Mouse (Mus musculus): ENCODE data around the gene Epb42.

DNA sequence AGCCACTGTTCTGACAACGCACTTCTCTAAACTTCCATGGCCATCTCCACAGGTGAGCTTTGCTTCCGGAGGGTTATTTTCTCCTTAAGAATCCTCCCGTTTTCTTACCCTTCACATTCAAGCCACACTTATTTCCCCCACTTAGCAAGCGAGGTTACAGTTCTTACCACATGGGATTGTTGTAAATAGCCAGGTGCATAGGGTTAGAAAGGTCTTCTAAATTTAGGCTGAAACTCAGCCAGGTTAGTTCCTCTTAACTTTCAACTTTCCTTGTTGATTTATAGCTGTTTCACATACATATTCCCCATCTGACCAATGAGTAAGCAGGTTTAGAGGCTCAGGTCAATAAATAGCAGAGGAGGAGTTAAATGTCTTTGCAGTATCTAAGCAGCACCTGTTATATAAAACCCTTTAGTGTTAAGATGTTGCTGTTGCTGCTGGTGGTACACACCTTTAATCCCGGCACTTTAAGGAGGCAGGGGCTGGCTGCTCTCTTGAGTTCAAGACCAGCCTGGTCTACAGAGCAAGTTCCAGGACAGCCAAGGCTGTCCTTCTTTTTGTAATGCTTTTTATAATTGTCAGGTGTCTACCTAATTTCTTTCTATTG lies 27.7 kb downstream of the Epb42 start:
- TF ChIP-seq CTCF (IDR thresholded peaks at IDR 0.05; ENCODE audit: extremely low read depth, insufficient read depth, insufficient read length, insufficient replicate concordance) (no peak), POLR2A (IDR thresholded peaks at IDR 0.05; ENCODE audit: low read depth, low read length) (no peak)
